Mouse (Mus musculus): ENCODE measurements around the gene Cdkn1b. TPM values are rescaled to one million over a fixed set of nuclear protein-coding genes. Genes with fewer than 3 reads are reported as not detected.

Cdkn1b gene
- polyA plus RNA-seq, 1 experiment from 2014 or later = 28.0 TPM

- ATAC-seq (ENCODE audit: low FRiP score) (no peak), DNase-seq (ENCODE audit: low spot score, missing footprints) (no peak)
- Histone ChIP-seq H3K27me3 (ENCODE audit: control insufficient read depth, insufficient read depth, low read length) (no peaks in the 10 kb centered on the region), H3K4me2 (no peak overlapping the region), H3K4me3 (ENCODE audit: low read depth, low read length) (no peak overlapping the region), H3K9me3 (ENCODE audit: control insufficient read depth, low read length) (no peaks in the 10 kb centered on the region), H3K4me1 (ENCODE audit: control insufficient read depth, insufficient read depth, low read length) (peaks cover 30% of the 10 kb centered on the region), H3K9ac (ENCODE audit: low read length) (no peak overlapping the region), H3K27ac (ENCODE audit: low read depth, low read length) (no peak overlapping the region), H3K36me3 (ENCODE audit: control insufficient read depth, insufficient read depth, low read length) (no peaks in the 10 kb centered on the region)
- WGBS = 87% methylated on average over 10 of the region's 10 CpGs
Measured at GRCm38 (mm10) chr6:134918769-134919168, 1.4 kb upstream of the Cdkn1b start.

GRCm38 (mm10) chr6:134919511-134920189 lies 551 bp upstream of the Cdkn1b start:
- 1% methylated on average over 37 of the region's 37 CpGs for WGBS
- H3K4me1 ChIP-seq (ENCODE audit: control insufficient read depth, insufficient read depth, low read length) = peaks cover 34% of the 10 kb centered on the region

GRCm38 (mm10) chr6:134921014-134921694 lies 953 bp downstream of the Cdkn1b start:
- Histone ChIP-seq H3K4me2 (peak overlapping the region; percentile 82), H3K4me1 (ENCODE audit: control insufficient read depth, insufficient read depth, low read length) (peaks cover 34% of the 10 kb centered on the region), H3K27ac (ENCODE audit: low read depth, low read length) (peak overlapping the region; percentile 89), H3K9ac (ENCODE audit: low read length) (peak overlapping the region; percentile 79), H3K27me3 (ENCODE audit: control insufficient read depth, insufficient read depth, low read length) (no peaks in the 10 kb centered on the region), H3K9me3 (ENCODE audit: control insufficient read depth, low read length) (no peaks in the 10 kb centered on the region), H3K4me3 (ENCODE audit: low read depth, low read length) (peak overlapping the region; percentile 71), H3K36me3 (ENCODE audit: control insufficient read depth, insufficient read depth, low read length) (no peaks in the 10 kb centered on the region)
- under 1% methylated on average over 32 of the region's 32 CpGs for WGBS
- DNase-seq (ENCODE audit: low spot score, missing footprints) (peak; percentile 92), ATAC-seq (ENCODE audit: low FRiP score) (no peak)

More at GRCm38 (mm10) chr6:134919511-134920189, 551 bp upstream of the Cdkn1b start:
- Histone ChIP-seq H3K36me3 (ENCODE audit: control insufficient read depth, insufficient read depth, low read length) (no peaks in the 10 kb centered on the region), H3K9ac (ENCODE audit: low read length) (peak overlapping the region; percentile 79), H3K27me3 (ENCODE audit: control insufficient read depth, insufficient read depth, low read length) (no peaks in the 10 kb centered on the region), H3K4me3 (ENCODE audit: low read depth, low read length) (peak overlapping the region; percentile 71), H3K27ac (ENCODE audit: low read depth, low read length) (peak overlapping the region; percentile 70), H3K4me2 (peak overlapping the region; percentile 82), H3K9me3 (ENCODE audit: control insufficient read depth, low read length) (no peaks in the 10 kb centered on the region)
- DNase-seq (ENCODE audit: low spot score, missing footprints) = peak; percentile 93
- ATAC-seq (ENCODE audit: low FRiP score) = peak; percentile 82

- H3K27me3 ChIP-seq (ENCODE audit: control insufficient read depth, insufficient read depth, low read length) = no peaks in the 10 kb centered on the region
- H3K4me1 ChIP-seq (ENCODE audit: control insufficient read depth, insufficient read depth, low read length) = peaks cover 35% of the 10 kb centered on the region
- 6% methylated on average over 20 of the region's 20 CpGs for WGBS
- H3K9ac ChIP-seq (ENCODE audit: low read length) = peak overlapping the region; percentile 79
- H3K36me3 ChIP-seq (ENCODE audit: control insufficient read depth, insufficient read depth, low read length) = no peaks in the 10 kb centered on the region
- peak overlapping the region; percentile 82 for H3K4me2 ChIP-seq
- peak; percentile 85 for DNase-seq (ENCODE audit: low spot score, missing footprints)
- no peak for ATAC-seq (ENCODE audit: low FRiP score)
- H3K27ac ChIP-seq (ENCODE audit: low read depth, low read length) = no peak overlapping the region
- H3K9me3 ChIP-seq (ENCODE audit: control insufficient read depth, low read length) = no peaks in the 10 kb centered on the region
- peak overlapping the region; percentile 71 for H3K4me3 ChIP-seq (ENCODE audit: low read depth, low read length)
Measured at GRCm38 (mm10) chr6:134921695-134922510, 1.7 kb downstream of the Cdkn1b start.

- H3K27me3 ChIP-seq (ENCODE audit: control insufficient read depth, insufficient read depth, low read length) = no peaks in the 10 kb centered on the region
- H3K9ac ChIP-seq (ENCODE audit: low read length) = peak overlapping the region; percentile 79
- H3K36me3 ChIP-seq (ENCODE audit: control insufficient read depth, insufficient read depth, low read length) = no peaks in the 10 kb centered on the region
- peak overlapping the region; percentile 71 for H3K4me3 ChIP-seq (ENCODE audit: low read depth, low read length)
- ATAC-seq (ENCODE audit: low FRiP score) = no peak
- DNase-seq (ENCODE audit: low spot score, missing footprints) = peak; percentile 82
- H3K27ac ChIP-seq (ENCODE audit: low read depth, low read length) = no peak overlapping the region
- H3K4me2 ChIP-seq = peak overlapping the region; percentile 82
- H3K9me3 ChIP-seq (ENCODE audit: control insufficient read depth, low read length) = no peaks in the 10 kb centered on the region
- H3K4me1 ChIP-seq (ENCODE audit: control insufficient read depth, insufficient read depth, low read length) = peaks cover 39% of the 10 kb centered on the region
- 54% methylated on average over 9 of the region's 9 CpGs for WGBS
Measured at GRCm38 (mm10) chr6:134922511-134923195, 2.5 kb downstream of the Cdkn1b start.

GRCm38 (mm10) chr6:134923670-134924069 lies 3.5 kb downstream of the Cdkn1b start:
- Histone ChIP-seq H3K4me3 (ENCODE audit: low read depth, low read length) (peak overlapping the region; percentile 9; the same call in 1 of the 2 replicates), H3K27ac (ENCODE audit: low read depth, low read length) (no peak overlapping the region), H3K27me3 (ENCODE audit: control insufficient read depth, insufficient read depth, low read length) (no peaks in the 10 kb centered on the region), H3K36me3 (ENCODE audit: control insufficient read depth, insufficient read depth, low read length) (no peaks in the 10 kb centered on the region), H3K9me3 (ENCODE audit: control insufficient read depth, low read length) (no peaks in the 10 kb centered on the region), H3K4me2 (peak overlapping the region; percentile 20), H3K4me1 (ENCODE audit: control insufficient read depth, insufficient read depth, low read length) (peaks cover 39% of the 10 kb centered on the region), H3K9ac (ENCODE audit: low read length) (no peak overlapping the region)
- DNase-seq (ENCODE audit: low spot score, missing footprints) = no peak
- 81% methylated on average over 4 of the region's 4 CpGs for WGBS
- ATAC-seq (ENCODE audit: low FRiP score) = no peak

GRCm38 (mm10) chr6:134924262-134924661 lies 4.1 kb downstream of the Cdkn1b start:
- Histone ChIP-seq H3K36me3 (ENCODE audit: control insufficient read depth, insufficient read depth, low read length) (no peaks in the 10 kb centered on the region), H3K9ac (ENCODE audit: low read length) (no peak overlapping the region), H3K4me2 (no peak overlapping the region), H3K27me3 (ENCODE audit: control insufficient read depth, insufficient read depth, low read length) (no peaks in the 10 kb centered on the region), H3K9me3 (ENCODE audit: control insufficient read depth, low read length) (no peaks in the 10 kb centered on the region), H3K4me1 (ENCODE audit: control insufficient read depth, insufficient read depth, low read length) (peaks cover 38% of the 10 kb centered on the region), H3K4me3 (ENCODE audit: low read depth, low read length) (no peak overlapping the region), H3K27ac (ENCODE audit: low read depth, low read length) (no peak overlapping the region)
- ATAC-seq (ENCODE audit: low FRiP score) (no peak), DNase-seq (ENCODE audit: low spot score, missing footprints) (no peak)
- WGBS = 77% methylated on average over 3 of the region's 3 CpGs

- Histone ChIP-seq H3K27me3 (ENCODE audit: control insufficient read depth, insufficient read depth, low read length) (no peaks in the 10 kb centered on the region), H3K9ac (ENCODE audit: low read length) (peak overlapping the region; percentile 24; the same call in 1 of the 2 replicates), H3K27ac (ENCODE audit: low read depth, low read length) (no peak overlapping the region), H3K4me2 (peak overlapping the region; percentile 32; the same call in 1 of the 2 replicates), H3K36me3 (ENCODE audit: control insufficient read depth, insufficient read depth, low read length) (no peaks in the 10 kb centered on the region), H3K4me1 (ENCODE audit: control insufficient read depth, insufficient read depth, low read length) (peaks cover 41% of the 10 kb centered on the region), H3K9me3 (ENCODE audit: control insufficient read depth, low read length) (no peaks in the 10 kb centered on the region), H3K4me3 (ENCODE audit: low read depth, low read length) (no peak overlapping the region; the same call in 1 of the 2 replicates)
- no peak for ATAC-seq (ENCODE audit: low FRiP score)
- DNase-seq (ENCODE audit: low spot score, missing footprints) = peak; percentile 89
- 61% methylated on average over 4 of the region's 4 CpGs for WGBS
Measured at GRCm38 (mm10) chr6:134925673-134926337, 5.6 kb downstream of the Cdkn1b start.
